Mouse (Mus musculus) ES-E14 (cell line): Measurements from ENCODE around the gene Sh3rf1. TPM values are rescaled to one million over a fixed set of nuclear protein-coding genes. Genes with fewer than 3 reads are reported as not detected.
A peak's percentile ranks its signal among the peaks of the same experiment; 100 is the strongest.

Source experiments
- DNase-seq: peaks from one replicate; pipeline ENCODE4 v3.0.0-alpha.2; 2013; ENCODE audit warnings: low read depth, low spot score
- H3K27ac ChIP-seq: 2 replicates; pipeline ENCODE4 v1.5.1; 2012; ENCODE audit warnings: low read depth, mild to moderate bottlenecking, low read length, moderate library complexity, mixed read lengths; ENCODE audit not compliant: poor library complexity, insufficient read depth, severe bottlenecking
- H3K36me3 ChIP-seq: 2 replicates; pipeline ENCODE4 v1.6.1; 2012; ENCODE audit warnings: mild to moderate bottlenecking, low read length, moderate library complexity, mixed read lengths; ENCODE audit not compliant: control insufficient read depth, poor library complexity, insufficient read depth, severe bottlenecking
- H3K4me1 ChIP-seq, 2 experiments: fragments of 150-350 bp in 1 of 2; sonication (generic) in 1 of 2; 2 replicates each; pipeline ENCODE4 v1.6.1; 2012; ENCODE audit warnings: low read length in 2 of 2, mild to moderate bottlenecking in 1 of 2, mixed read lengths in 1 of 2; ENCODE audit not compliant: control insufficient read depth in 2 of 2, insufficient read depth in 2 of 2, poor library complexity in 1 of 2
- H3K4me3 ChIP-seq, 2 experiments: fragments of 150-350 bp in 1 of 2; sonication (generic) in 1 of 2; 2 replicates each; pipeline ENCODE4 v1.5.1; 2012; ENCODE audit warnings: low read length in 2 of 2, low read depth in 1 of 2, mild to moderate bottlenecking in 1 of 2, mixed read lengths in 1 of 2; ENCODE audit not compliant: insufficient read depth in 1 of 2, poor library complexity in 1 of 2, severe bottlenecking in 1 of 2
- H3K9ac ChIP-seq: 2 replicates; pipeline ENCODE4 v1.6.1; 2012; ENCODE audit warnings: low read depth, mild to moderate bottlenecking, low read length, mixed read lengths; ENCODE audit not compliant: poor library complexity, insufficient read depth, severe bottlenecking
- H3K9me3 ChIP-seq: fragments of 150-350 bp; sonication (generic); 2 replicates; pipeline ENCODE4 v1.6.1; 2012; ENCODE audit warnings: low read depth, mild to moderate bottlenecking, low read length; ENCODE audit not compliant: control insufficient read depth, insufficient read depth
- CHD2 ChIP-seq: IDR thresholded peaks from 2 replicates; pipeline ENCODE4 v1.6.1; 2014; ENCODE audit warnings: mild to moderate bottlenecking, low read depth, low read length, inconsistent platforms
- HCFC1 ChIP-seq: IDR thresholded peaks from 2 replicates; pipeline ENCODE4 v1.6.1; 2012; ENCODE audit warnings: low read length, inconsistent platforms, borderline replicate concordance; ENCODE audit not compliant: insufficient read depth
- MAFK ChIP-seq: IDR thresholded peaks from 2 replicates; pipeline ENCODE4 v1.6.1; 2014; ENCODE audit warnings: mild to moderate bottlenecking, low read depth, low read length, inconsistent platforms; ENCODE audit not compliant: insufficient read depth
- ZC3H11A ChIP-seq: IDR thresholded peaks from 2 replicates; pipeline ENCODE4 v1.6.1; 2012; ENCODE audit warnings: low read depth, mild to moderate bottlenecking, inconsistent platforms, low read length, borderline replicate concordance
- ZNF384 ChIP-seq: IDR thresholded peaks from 2 replicates; pipeline ENCODE4 v1.6.1; 2012; ENCODE audit warnings: low read depth, low read length, inconsistent platforms
- in situ Hi-C, 2 experiments: fragments of 600-800 bp; cut with MboI; formaldehyde crosslinking; loops; one replicate each; pipeline ENCODE4 v1.15.1; 2025; ENCODE audit warnings: low sequenced_read_pairs in 2 of 2, inconsistent platforms in 1 of 2; ENCODE audit not compliant: unreplicated experiment in 2 of 2
- total RNA-seq: library from RNA; depleted of rRNA; stranded (reverse); fragments of 300-350 nt; gene quantifications from 2 replicates; pipeline ENCODE4 v1.2.3, GENCODE M21; 2012

The Sh3rf1 gene
- total RNA-seq, 1 experiment = 6.0 TPM

GRCm38 (mm10) chr8:61217426-61217825, 6.2 kb upstream of the Sh3rf1 start:
- H3K4me3 ChIP-seq = no peak overlapping the region
- H3K9ac ChIP-seq = no peak overlapping the region
- no peaks in the 10 kb centered on the region for H3K36me3 ChIP-seq
- no peak overlapping the region for H3K27ac ChIP-seq
- TF ChIP-seq MAFK = no peak
- no peak for TF ChIP-seq ZNF384
- no peak for TF ChIP-seq ZC3H11A
- no peak for TF ChIP-seq CHD2
- TF ChIP-seq HCFC1 = no peak
- no peak for DNase-seq
- no peaks in the 10 kb centered on the region for H3K4me1 ChIP-seq
- H3K9me3 ChIP-seq = no peaks in the 10 kb centered on the region
- in situ Hi-C loops = no loop called here

DNA sequence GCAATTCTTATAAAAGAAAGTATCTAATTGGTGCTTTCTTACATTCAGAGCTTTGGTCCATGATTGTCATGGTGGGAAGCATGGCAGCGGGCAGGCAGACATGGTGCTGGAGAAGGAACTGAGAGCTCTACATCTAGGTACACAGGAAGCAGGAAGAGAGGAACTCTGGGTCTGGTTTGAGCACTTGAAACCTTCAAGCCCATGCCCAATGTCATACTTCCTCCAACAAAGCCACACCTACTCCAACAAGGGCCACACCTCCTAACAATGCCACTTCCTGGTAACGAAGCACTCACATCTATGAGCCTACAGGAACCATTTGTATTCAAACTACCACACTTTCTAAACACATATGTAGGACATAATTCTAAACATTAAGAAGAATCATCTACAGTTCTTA, 5.2 kb upstream of the Sh3rf1 start:
- in situ Hi-C loops = no loop called here
- no peak for TF ChIP-seq CHD2
- no peak for TF ChIP-seq ZNF384
- Histone ChIP-seq H3K4me1 (no peaks in the 10 kb centered on the region; a peak in 1 of 4 replicates), H3K9ac (no peak overlapping the region), H3K4me3 (no peak overlapping the region), H3K9me3 (no peaks in the 10 kb centered on the region), H3K27ac (no peak overlapping the region), H3K36me3 (no peaks in the 10 kb centered on the region)
- no peak for DNase-seq

DNA sequence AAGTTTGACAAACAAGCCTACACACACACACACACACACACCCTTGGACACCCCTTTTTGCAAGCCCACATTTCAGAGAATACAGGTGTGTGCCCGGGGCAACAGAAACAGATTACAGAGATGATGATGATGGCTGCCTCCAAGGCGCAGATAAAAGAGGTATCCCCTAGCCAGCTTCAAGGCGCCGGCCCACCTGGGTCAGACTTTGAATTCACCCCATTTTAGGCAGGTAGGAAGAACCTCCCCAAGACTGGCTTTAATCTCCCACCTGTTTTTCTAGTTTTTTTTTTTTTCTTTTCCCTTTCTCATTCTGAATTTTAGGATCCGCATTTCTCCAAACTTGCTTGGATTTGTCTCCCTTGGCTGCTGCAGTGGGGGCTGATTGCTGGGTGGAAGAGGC, 389 bp upstream of the Sh3rf1 start:
- H3K9me3 ChIP-seq = no peaks in the 10 kb centered on the region
- no peaks in the 10 kb centered on the region for H3K36me3 ChIP-seq
- in situ Hi-C loops = no loop called here
- H3K9ac ChIP-seq = peak overlapping the region; percentile 85
- no peak overlapping the region for H3K27ac ChIP-seq
- peaks cover 0 to 2% of the 10 kb centered on the region in 2 experiments; a peak in 2 of 4 replicates for H3K4me1 ChIP-seq
- no peak for DNase-seq
- peak overlapping the region; percentile 91 to 95 for H3K4me3 ChIP-seq
- TF ChIP-seq MAFK (no peak), ZNF384 (no peak), ZC3H11A (no peak), HCFC1 (no peak), CHD2 (no peak)

- in situ Hi-C loops = no loop called here
- TF ChIP-seq MAFK = no peak
- 0 out of 2 replicates have a peak, but pooled peaks have one; percentile 34 for TF ChIP-seq HCFC1
- TF ChIP-seq CHD2 = no peak
- no peak for TF ChIP-seq ZNF384
- TF ChIP-seq ZC3H11A = no peak
- no peak for DNase-seq
- peak overlapping the region; percentile 85 for H3K9ac ChIP-seq
- H3K4me1 ChIP-seq = peaks cover 0 to 2% of the 10 kb centered on the region in 2 experiments; a peak in 2 of 4 replicates
- peak overlapping the region; percentile 91 to 95 for H3K4me3 ChIP-seq
- H3K36me3 ChIP-seq = no peaks in the 10 kb centered on the region
- H3K9me3 ChIP-seq = no peaks in the 10 kb centered on the region
- no peak overlapping the region for H3K27ac ChIP-seq
Measured at GRCm38 (mm10) chr8:61224380-61225092, 864 bp downstream of the Sh3rf1 start.
